Mouse (Mus musculus): ENCODE measurements at regions not wholly inside any gene's neighbourhood (a gene's known extent, or its start where the extent isn't known, plus 50 kb on each side); places are given as distances from the start of the nearest gene placed in this dataset.

DNA sequence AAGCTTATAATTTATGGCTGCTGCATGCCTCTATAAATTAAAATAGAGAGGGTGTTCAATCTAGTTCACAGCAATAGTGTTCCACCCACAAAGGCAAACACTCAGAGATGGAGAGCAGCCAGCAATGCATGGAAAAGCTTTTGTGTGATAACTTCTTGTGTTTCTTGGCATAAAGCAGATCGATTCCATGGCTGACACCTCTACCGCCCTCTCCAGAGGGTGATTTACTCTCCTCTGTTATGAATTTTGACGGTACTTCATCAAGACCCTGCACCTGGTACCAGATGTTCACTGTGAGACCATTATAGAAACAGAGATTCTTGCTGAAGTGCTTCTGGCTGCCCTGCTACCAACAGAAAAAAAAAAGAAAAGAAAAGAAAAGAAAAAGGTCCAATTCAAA lies 54.1 kb upstream of the Btc start:
- DNase-seq, result no peak

GRCm38 (mm10) chr5:91464876-91465508 lies 52.4 kb upstream of the Parm1 start:
- DNase-seq, result peak; percentile 18
